Mouse (Mus musculus) lung, postnatal 0 days (tissue): Measurements from ENCODE around the gene Dhfr.

Experiments
- CTCF ChIP-seq: IDR thresholded peaks from 2 replicates; pipeline ENCODE4 v1.5.1; 2016; ENCODE audit warnings: antibody characterized with exemption, mild to moderate bottlenecking
- EP300 ChIP-seq: IDR thresholded peaks from 2 replicates; pipeline ENCODE4 v1.6.1; 2016; ENCODE audit warnings: antibody characterized with exemption, mild to moderate bottlenecking, control low read depth

DNA sequence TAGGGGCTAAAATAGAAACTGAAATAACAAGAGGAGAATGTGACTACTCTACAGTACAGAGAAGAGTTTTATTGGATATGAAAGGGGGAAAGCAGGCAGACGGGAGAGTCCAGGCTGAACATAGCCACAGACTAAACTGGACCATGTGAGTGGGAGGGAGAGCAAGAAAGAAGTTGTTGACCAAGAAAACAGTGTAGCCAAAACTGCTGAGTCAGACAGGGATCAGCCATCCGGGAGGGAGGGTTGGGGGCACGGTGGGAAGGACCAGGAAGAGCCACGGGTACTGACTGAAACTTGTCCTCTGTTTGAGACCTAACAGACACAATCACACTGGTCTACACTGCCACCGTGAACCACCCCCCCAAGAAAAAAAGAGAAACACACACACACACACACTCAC, 28.5 kb upstream of the Dhfr start:
- TF ChIP-seq CTCF (no peak), EP300 (no peak)
